Mouse (Mus musculus) megakaryocyte, embryonic 14.5 days (primary cell): ENCODE results near the gene Mcm9. TPM values are rescaled to one million over a fixed set of nuclear protein-coding genes. Genes with fewer than 3 reads are reported as not detected.
A peak's percentile ranks its signal among the peaks of the same experiment; 100 is the strongest.

Experiments
- H3K27me3 ChIP-seq: replicated peaks from 2 replicates; pipeline ENCODE3; 2012; ENCODE audit warnings: inconsistent platforms
- H3K36me3 ChIP-seq: replicated peaks from 2 replicates; pipeline ENCODE3; 2012; ENCODE audit warnings: low read length, inconsistent platforms, mixed read lengths
- H3K4me1 ChIP-seq: 2 replicates; pipeline ENCODE4 v1.6.1; 2012; ENCODE audit warnings: inconsistent platforms
- H3K4me3 ChIP-seq: replicated peaks from 2 replicates; pipeline ENCODE3; 2012; ENCODE audit warnings: moderate library complexity, mild to moderate bottlenecking, inconsistent platforms
- H3K9me3 ChIP-seq: 2 replicates; pipeline ENCODE4 v1.6.1; 2012; ENCODE audit warnings: inconsistent platforms
- FLI1 ChIP-seq: IDR thresholded peaks from 2 replicates; pipeline ENCODE4 v1.6.1; 2012; ENCODE audit warnings: low read length, inconsistent platforms, mixed read lengths
- GATA1 ChIP-seq: IDR thresholded peaks from 3 replicates; pipeline ENCODE4 v1.6.1; 2012; ENCODE audit warnings: mixed read lengths, low read length, inconsistent platforms, borderline replicate concordance
- polyA plus RNA-seq: library from polyadenylated mRNA; stranded (reverse); fragments of >175 nt; gene quantifications from 2 replicates; pipeline ENCODE4 v1.2.3, GENCODE M21; 2012; ENCODE audit warnings: low replicate concordance; ENCODE audit not compliant: insufficient read depth

The Mcm9 gene
- polyA plus RNA-seq, 1 experiment = 1.8 TPM

DNA sequence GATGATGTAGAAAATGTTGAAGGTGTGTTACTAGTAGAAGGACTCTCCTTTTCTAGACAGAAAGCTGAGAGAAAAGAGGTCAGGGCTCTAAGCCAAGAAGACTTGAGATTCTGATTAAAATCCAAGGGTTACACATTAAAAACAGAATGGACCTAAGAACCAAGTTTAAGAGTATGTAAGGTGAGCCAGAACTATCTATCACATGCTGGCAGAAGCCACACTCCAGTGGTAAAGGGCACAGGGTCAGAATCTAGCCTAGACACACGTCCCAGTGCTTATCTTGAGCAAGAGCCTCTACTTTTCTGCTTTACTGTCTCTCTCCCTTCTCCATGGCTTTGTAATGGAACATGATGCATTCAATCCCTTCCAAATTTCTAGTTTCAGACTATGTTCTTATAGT is 16.3 kb downstream of the Mcm9 start:
- H3K4me3 ChIP-seq = no peak overlapping the region
- peaks cover 80% of the 10 kb centered on the region for H3K36me3 ChIP-seq
- TF ChIP-seq FLI1 (no peak), GATA1 (no peak)
- no peaks in the 10 kb centered on the region for H3K27me3 ChIP-seq
- no peaks in the 10 kb centered on the region for H3K9me3 ChIP-seq
- peaks cover 25% of the 10 kb centered on the region for H3K4me1 ChIP-seq

DNA sequence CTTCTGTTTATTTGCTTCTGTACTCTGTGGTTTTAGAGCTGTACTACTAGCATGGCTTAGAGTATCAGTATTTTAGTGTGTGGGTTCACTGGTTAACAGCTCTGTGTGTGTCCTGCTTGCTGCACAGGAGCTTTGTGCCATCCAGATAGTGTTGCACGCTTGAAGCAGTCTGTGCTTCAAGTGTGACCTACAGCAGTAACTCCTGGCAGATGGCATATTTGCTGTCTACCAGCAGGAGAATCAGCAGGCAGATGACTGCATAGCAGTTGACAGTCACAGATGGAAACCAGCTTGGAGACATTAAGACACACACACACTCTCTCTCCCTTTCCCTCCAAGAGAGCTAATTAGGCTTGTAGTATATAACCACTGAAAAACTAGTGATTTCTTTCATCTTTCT is 18.1 kb downstream of the Mcm9 start:
- TF ChIP-seq FLI1 = no peak
- TF ChIP-seq GATA1 = no peak
- H3K4me3 ChIP-seq = no peak overlapping the region
- no peaks in the 10 kb centered on the region for H3K9me3 ChIP-seq
- H3K36me3 ChIP-seq = peaks cover 89% of the 10 kb centered on the region
- peaks cover 25% of the 10 kb centered on the region for H3K4me1 ChIP-seq
- no peaks in the 10 kb centered on the region for H3K27me3 ChIP-seq

DNA sequence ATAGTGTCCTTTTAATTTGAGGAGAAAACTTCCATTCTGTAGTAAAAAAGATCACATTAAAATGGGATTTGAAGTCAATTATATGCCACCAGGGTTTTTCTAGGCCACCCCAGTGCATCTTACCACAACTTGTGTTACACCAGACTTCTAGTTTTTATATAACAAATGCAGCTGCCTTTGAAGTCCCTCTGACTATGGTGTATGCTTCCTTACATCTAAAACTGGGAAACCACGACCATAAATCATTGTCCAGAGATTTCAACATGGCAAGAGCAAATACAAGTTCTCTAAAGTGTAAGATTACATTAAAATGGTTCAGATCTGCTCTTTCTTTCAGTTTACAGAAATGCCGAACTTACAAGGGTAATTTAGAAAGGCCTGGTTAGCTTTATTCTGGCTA is 22.0 kb downstream of the Mcm9 start:
- Histone ChIP-seq H3K36me3 (peaks cover 93% of the 10 kb centered on the region), H3K27me3 (no peaks in the 10 kb centered on the region), H3K4me3 (no peak overlapping the region), H3K4me1 (peaks cover 6% of the 10 kb centered on the region), H3K9me3 (no peaks in the 10 kb centered on the region)
- no peak for TF ChIP-seq GATA1
- TF ChIP-seq FLI1 = no peak

DNA sequence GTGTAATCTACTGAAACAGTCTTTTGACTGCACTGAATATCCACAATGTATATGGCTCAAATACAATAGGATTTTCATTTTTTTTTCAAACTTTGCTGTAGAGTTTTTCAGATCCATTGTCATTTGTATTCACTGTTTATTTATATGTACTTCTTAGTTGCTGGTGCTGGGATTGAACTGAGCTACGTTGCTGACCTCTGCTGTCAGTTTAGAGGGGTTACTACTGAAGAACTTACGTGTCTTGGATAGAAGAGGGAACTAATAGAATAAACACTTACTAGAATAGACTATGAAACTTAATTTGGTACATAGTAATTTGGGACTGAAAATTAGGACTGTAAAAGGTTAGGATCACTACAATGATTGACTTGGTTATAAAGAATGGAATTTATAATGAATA is 24.9 kb downstream of the Mcm9 start:
- peaks cover 95% of the 10 kb centered on the region for H3K36me3 ChIP-seq
- H3K4me3 ChIP-seq = no peak overlapping the region
- no peaks in the 10 kb centered on the region for H3K27me3 ChIP-seq
- no peak for TF ChIP-seq GATA1
- TF ChIP-seq FLI1 = no peak
- peaks cover 17% of the 10 kb centered on the region for H3K4me1 ChIP-seq
- no peaks in the 10 kb centered on the region for H3K9me3 ChIP-seq

DNA sequence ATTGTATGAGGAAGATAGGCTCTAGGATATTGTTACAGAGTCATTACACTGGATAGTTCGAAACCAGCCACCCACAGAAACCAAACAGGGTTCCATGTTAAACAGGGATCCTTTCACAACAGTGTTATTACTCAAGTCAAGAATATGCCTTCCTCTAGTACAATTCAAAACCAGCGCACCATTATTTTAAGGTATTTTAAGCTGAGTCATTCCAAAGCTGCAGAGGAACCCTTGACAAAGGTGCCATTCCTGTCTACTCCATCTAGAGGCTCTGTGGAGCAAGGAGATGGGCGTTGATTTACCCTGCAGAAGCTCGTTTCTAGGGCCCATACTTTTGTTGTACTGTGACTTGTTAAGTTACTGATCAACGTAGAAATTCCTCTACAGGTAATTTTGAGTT is 31.4 kb downstream of the Mcm9 start:
- Histone ChIP-seq H3K4me1 (peaks cover 46% of the 10 kb centered on the region), H3K27me3 (no peaks in the 10 kb centered on the region), H3K9me3 (no peaks in the 10 kb centered on the region), H3K36me3 (peaks cover 40% of the 10 kb centered on the region), H3K4me3 (peak overlapping the region; percentile 98)
- no peak for TF ChIP-seq GATA1
- TF ChIP-seq FLI1 = no peak

DNA sequence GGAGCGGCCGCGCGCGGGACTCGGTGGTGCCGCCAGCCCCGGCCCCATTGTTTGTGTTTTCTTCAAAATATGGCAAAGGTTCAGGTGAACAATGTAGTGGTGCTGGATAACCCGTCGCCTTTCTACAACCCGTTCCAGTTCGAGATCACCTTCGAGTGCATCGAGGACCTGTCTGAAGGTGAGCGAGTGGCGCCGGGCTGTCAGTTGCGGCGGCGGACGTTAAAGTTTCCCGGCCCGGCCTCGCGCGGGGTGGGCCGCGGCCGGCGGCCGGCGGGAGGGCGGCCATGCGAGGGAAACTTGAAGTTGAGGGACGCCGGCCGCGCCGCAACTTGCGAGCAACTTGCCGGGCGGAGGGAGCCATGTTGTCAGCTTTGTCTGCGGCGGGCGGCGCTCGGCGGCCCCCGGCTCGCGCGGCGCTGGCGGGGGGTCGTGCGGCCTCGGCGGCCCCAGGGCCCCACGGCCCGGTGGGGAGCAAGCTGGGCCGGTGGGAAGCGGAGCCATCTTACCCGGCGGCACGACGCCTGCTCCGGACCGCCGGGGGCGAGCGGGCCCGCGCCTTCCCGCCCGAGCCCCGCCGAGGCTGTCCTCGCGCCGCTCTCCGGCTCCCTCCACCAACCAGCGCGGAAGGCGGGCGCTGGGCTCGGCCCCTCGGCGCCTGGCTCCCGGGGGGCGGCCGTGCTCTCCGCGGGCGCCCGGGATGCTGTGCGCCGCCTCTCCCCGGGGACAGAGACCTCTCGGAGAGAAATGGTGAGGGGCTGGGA is 32.9 kb downstream of the Mcm9 start:
- TF ChIP-seq FLI1 (no peak), GATA1 (no peak)
- Histone ChIP-seq H3K36me3 (peaks cover 24% of the 10 kb centered on the region), H3K4me1 (peaks cover 46% of the 10 kb centered on the region), H3K4me3 (peak overlapping the region; percentile 98), H3K27me3 (no peaks in the 10 kb centered on the region), H3K9me3 (no peaks in the 10 kb centered on the region)

DNA sequence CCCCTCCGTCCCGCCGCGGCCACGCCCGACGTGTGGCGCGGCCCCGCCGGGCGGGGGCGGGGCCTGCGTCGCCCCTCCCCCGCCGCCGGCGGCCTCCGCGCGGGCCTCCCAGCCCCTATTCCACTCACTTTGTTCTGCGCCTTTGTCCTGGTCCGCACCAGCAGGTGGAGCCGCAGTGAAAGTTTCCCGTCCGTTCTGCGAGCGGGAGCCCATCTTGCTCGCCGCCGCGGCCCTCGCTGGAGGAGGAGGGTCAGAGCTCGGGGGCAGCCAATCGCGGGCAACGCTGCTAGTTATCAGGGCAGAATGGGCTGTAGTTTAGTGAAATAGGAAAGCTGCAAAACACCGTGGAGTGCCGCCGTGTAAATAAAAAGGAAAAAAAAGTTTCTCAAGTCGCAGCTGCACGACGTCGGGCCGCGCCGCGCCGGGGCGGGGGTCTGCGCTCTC is 33.5 kb downstream of the Mcm9 start, which contains the start of gene Asf1a:
Asf1a (plus strand) TSS at position 81 of the 444 bp plus-strand sequence.
- no peaks in the 10 kb centered on the region for H3K9me3 ChIP-seq

DNA sequence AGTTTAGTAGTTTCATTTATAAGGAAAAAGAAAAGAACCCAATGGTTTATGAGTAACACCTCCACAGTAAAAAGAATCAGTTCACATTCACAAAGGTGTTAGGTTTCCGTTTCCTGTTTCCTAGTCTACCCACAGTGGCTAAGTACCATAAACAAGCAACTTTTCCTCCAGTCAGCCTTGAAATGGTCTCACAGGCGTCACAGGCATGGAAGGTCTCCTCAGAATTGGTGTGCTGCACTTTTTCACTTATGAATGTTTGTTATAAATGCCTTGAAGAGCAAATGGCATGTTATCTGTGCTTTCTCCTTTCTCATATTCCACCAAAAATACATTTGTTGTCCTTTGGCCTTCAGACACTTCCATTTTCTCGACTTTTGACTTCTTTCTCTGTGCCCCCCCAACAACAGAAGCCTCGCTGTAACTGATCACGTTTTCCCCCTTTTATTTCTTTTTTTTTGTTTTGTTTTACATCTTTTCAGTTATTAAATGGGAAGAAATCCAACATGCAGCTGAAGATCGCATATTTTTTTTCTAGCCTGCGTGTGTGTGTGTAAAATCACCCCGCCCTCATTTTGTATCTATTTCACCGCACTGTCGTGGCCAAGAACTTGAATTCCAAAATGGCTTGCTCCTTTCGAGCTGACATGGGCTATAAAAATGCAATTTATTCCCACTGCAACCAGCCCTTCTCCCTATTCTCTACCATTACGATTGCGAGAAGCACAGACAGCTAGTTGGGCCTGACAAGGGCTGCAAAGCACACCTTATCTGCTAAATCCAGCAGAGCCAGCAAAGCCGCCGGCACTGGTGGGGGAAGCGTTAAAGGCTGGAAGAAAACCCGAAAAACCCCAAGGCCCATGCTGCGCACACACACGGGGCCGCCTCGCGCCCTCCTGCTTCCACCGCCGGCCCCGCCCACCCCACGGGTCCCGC is 34.2 kb downstream of the Mcm9 start:
- H3K4me1 ChIP-seq = peaks cover 38% of the 10 kb centered on the region
- no peaks in the 10 kb centered on the region for H3K9me3 ChIP-seq
- TF ChIP-seq FLI1 = no peak
- no peak for TF ChIP-seq GATA1
- H3K27me3 ChIP-seq = no peaks in the 10 kb centered on the region
- H3K36me3 ChIP-seq = peaks cover 11% of the 10 kb centered on the region
- peak overlapping the region; percentile 98 for H3K4me3 ChIP-seq

More for the DNA sequence above, 33.5 kb downstream of the Mcm9 start, which contains the start of gene Asf1a:
- Histone ChIP-seq H3K27me3 (no peaks in the 10 kb centered on the region), H3K4me1 (peaks cover 45% of the 10 kb centered on the region), H3K36me3 (peaks cover 18% of the 10 kb centered on the region), H3K4me3 (peak within 1 kb of the TSS; percentile 98)
- no peak for TF ChIP-seq FLI1

DNA sequence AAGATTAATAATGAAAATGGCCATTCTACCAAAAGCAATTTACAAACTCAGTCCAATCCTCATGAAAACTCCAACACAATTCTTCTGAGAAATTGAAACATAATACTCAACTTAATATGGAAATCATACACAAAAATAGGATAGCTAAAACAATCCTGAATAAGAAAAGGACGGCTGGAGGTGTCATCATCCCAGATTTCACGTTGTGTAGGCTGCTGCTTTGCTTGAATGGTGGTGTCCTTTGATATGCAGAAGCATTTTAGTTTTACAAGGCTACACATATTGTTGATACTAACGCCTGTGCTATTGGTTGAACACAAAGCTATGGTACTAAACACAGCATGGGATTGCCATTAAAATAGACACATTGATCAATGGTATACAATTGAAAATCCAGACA is 44.5 kb downstream of the Mcm9 start:
- Histone ChIP-seq H3K36me3 (peaks cover 13% of the 10 kb centered on the region), H3K27me3 (no peaks in the 10 kb centered on the region), H3K4me1 (peaks cover 9% of the 10 kb centered on the region; the same call in 1 of the 2 replicates), H3K9me3 (no peaks in the 10 kb centered on the region), H3K4me3 (no peak overlapping the region)
- no peak for TF ChIP-seq GATA1
- no peak for TF ChIP-seq FLI1

DNA sequence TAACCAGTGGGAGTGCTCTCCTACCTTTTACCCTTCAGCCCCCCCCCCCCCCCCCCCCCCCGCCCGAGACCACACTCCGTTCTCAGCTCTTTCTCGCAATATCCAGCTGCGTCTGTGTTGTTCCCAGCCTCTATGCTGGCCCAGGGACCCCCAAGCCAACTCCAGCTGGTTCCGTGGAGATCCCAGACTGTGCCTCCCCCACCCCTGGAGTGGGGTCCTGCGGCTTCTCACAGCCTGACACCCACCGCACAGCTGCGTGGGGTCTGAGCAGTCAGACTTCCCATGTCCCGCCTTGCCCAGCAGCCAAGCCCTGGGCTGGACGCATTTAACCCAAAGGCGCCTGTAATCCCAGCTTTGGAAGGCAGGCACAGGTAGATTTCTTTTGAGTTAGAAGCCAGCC is 49.2 kb downstream of the Mcm9 start:
- no peak for TF ChIP-seq GATA1
- no peak for TF ChIP-seq FLI1

More for the DNA sequence above, 49.2 kb downstream of the Mcm9 start:
- Histone ChIP-seq H3K4me3 (no peak overlapping the region), H3K9me3 (no peaks in the 10 kb centered on the region), H3K4me1 (peaks cover 10% of the 10 kb centered on the region; the same call in 1 of the 2 replicates), H3K36me3 (no peaks in the 10 kb centered on the region), H3K27me3 (no peaks in the 10 kb centered on the region)
